Mouse (Mus musculus) heart, embryonic 13.5 days (tissue): ENCODE measurements at regions not wholly inside any gene's neighbourhood (a gene's known extent, or its start where the extent isn't known, plus 50 kb on each side); places are given as distances from the start of the nearest gene placed in this dataset.

Experiments used
- ATAC-seq: fragments of 200-750 bp; cut with Nextera tagmentation; 2 replicates; pipeline ENCODE4 v1.8.0; 2017; ENCODE audit warnings: moderate TSS enrichment; ENCODE audit not compliant: insufficient number of reproducible peaks, low FRiP score, low TSS enrichment; ENCODE audit errors: extremely low read depth
- H3K27ac ChIP-seq: fragments of 300-500 bp; sonication (generic); replicated peaks from 2 replicates; pipeline ENCODE4 v1.5.1; 2015; ENCODE audit warnings: moderate library complexity, mild to moderate bottlenecking, inconsistent platforms
- H3K27me3 ChIP-seq: fragments of 300-500 bp; sonication (generic); replicated peaks from 2 replicates; pipeline ENCODE4 v1.6.1; 2015; ENCODE audit warnings: mild to moderate bottlenecking, inconsistent platforms
- H3K36me3 ChIP-seq: fragments of 300-500 bp; sonication (generic); 2 replicates; pipeline ENCODE4 v1.6.1; 2015; ENCODE audit warnings: mild to moderate bottlenecking, inconsistent platforms
- H3K4me1 ChIP-seq: fragments of 300-500 bp; sonication (generic); 2 replicates; pipeline ENCODE4 v1.6.1; 2015; ENCODE audit warnings: inconsistent platforms
- H3K4me2 ChIP-seq: fragments of 300-500 bp; sonication (generic); 2 replicates; pipeline ENCODE4 v1.6.1; 2015; ENCODE audit warnings: inconsistent platforms, mild to moderate bottlenecking, moderate library complexity
- H3K4me3 ChIP-seq: fragments of 300-500 bp; sonication (generic); 2 replicates; pipeline ENCODE4 v1.5.1; 2015; ENCODE audit warnings: moderate library complexity, mild to moderate bottlenecking, inconsistent platforms
- H3K9ac ChIP-seq: fragments of 300-500 bp; sonication (generic); 2 replicates; pipeline ENCODE4 v1.6.1; 2015; ENCODE audit warnings: inconsistent platforms, mild to moderate bottlenecking, moderate library complexity
- H3K9me3 ChIP-seq: fragments of 300-500 bp; sonication (generic); 2 replicates; pipeline ENCODE4 v1.6.1; 2016; ENCODE audit warnings: inconsistent platforms
- WGBS: fragments of 180-500 bp; shearing (Covaris S2); methylation state at CpG from one replicate; pipeline ENCODE4 v1.1.7; 2015; ENCODE audit warnings: mixed read lengths; 5-methylcytosine and 5-hydroxymethylcytosine counted together

GRCm38 (mm10) chr12:16043466-16044214 is 226.9 kb upstream of the Trib2 start:
- 56% methylated on average over 8 of the region's 8 CpGs for WGBS
- Histone ChIP-seq H3K9me3 (no peaks in the 10 kb centered on the region), H3K36me3 (no peaks in the 10 kb centered on the region)

GRCm38 (mm10) chr12:16042362-16042761 is 225.6 kb upstream of the Trib2 start:
- Histone ChIP-seq H3K4me3 (no peak overlapping the region), H3K9ac (no peak overlapping the region), H3K27me3 (no peaks in the 10 kb centered on the region), H3K4me2 (no peak overlapping the region), H3K9me3 (no peaks in the 10 kb centered on the region), H3K27ac (no peak overlapping the region), H3K36me3 (no peaks in the 10 kb centered on the region), H3K4me1 (peaks cover 11% of the 10 kb centered on the region)
- no peak for ATAC-seq
- 66% methylated on average over 1 of the region's 1 CpGs for WGBS

More at GRCm38 (mm10) chr12:16043466-16044214, 226.9 kb upstream of the Trib2 start:
- peaks cover 11% of the 10 kb centered on the region for H3K4me1 ChIP-seq
- no peak overlapping the region for H3K4me3 ChIP-seq
- H3K9ac ChIP-seq = no peak overlapping the region
- H3K4me2 ChIP-seq = no peak overlapping the region
- no peak for ATAC-seq
- no peaks in the 10 kb centered on the region for H3K27me3 ChIP-seq
- H3K27ac ChIP-seq = no peak overlapping the region

DNA sequence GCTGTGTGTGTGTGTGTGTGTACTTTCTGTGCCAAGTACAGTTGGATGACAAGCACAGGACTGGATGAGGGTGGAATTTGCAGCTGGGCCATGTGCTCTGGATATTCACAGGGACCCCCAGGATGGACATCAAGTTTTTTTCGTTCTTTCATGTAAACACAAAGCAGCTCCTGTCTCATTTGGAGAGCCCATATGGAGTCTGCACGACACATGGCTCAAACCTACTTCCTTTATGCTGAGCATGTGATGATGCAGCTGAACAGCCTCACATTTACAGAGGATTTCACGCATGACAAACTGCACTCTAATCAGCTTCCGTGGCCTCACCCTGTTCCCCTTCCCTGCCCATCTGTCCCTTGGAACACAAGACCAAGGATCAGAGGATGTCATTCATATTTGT is 224.4 kb upstream of the Trib2 start:
- Histone ChIP-seq H3K4me2 (no peak overlapping the region), H3K36me3 (no peaks in the 10 kb centered on the region), H3K4me1 (peaks cover 4% of the 10 kb centered on the region), H3K27me3 (no peaks in the 10 kb centered on the region), H3K27ac (no peak overlapping the region), H3K4me3 (no peak overlapping the region), H3K9ac (no peak overlapping the region), H3K9me3 (no peaks in the 10 kb centered on the region)
- 70% methylated on average over 4 of the region's 4 CpGs for WGBS
- no peak for ATAC-seq

- no peak overlapping the region for H3K4me2 ChIP-seq
- no peaks in the 10 kb centered on the region for H3K4me1 ChIP-seq
- H3K36me3 ChIP-seq = no peaks in the 10 kb centered on the region
- no peaks in the 10 kb centered on the region for H3K9me3 ChIP-seq
- H3K4me3 ChIP-seq = no peak overlapping the region
- ATAC-seq = no peak
- 43% methylated on average over 2 of the region's 2 CpGs for WGBS
- no peak overlapping the region for H3K27ac ChIP-seq
- no peaks in the 10 kb centered on the region for H3K27me3 ChIP-seq
- no peak overlapping the region for H3K9ac ChIP-seq
These were observed 218.8 kb upstream of the Trib2 start for GRCm38 (mm10) chr12:16035551-16035950.

- no peaks in the 10 kb centered on the region for H3K9me3 ChIP-seq
- H3K4me1 ChIP-seq = no peaks in the 10 kb centered on the region
- no peak for ATAC-seq
- H3K27ac ChIP-seq = no peak overlapping the region
- no peak overlapping the region for H3K4me2 ChIP-seq
- H3K4me3 ChIP-seq = no peak overlapping the region
- no peak overlapping the region for H3K9ac ChIP-seq
- no peaks in the 10 kb centered on the region for H3K36me3 ChIP-seq
- H3K27me3 ChIP-seq = no peaks in the 10 kb centered on the region
These were observed 218.2 kb upstream of the Trib2 start for GRCm38 (mm10) chr12:16034691-16035515.

GRCm38 (mm10) chr12:16026654-16027053 is 209.9 kb upstream of the Trib2 start:
- Histone ChIP-seq H3K36me3 (no peaks in the 10 kb centered on the region), H3K4me3 (no peak overlapping the region), H3K27me3 (no peaks in the 10 kb centered on the region), H3K9ac (no peak overlapping the region), H3K4me2 (no peak overlapping the region), H3K27ac (no peak overlapping the region), H3K4me1 (peaks cover 6% of the 10 kb centered on the region), H3K9me3 (no peaks in the 10 kb centered on the region)
- 16% methylated on average over 1 of the region's 1 CpGs for WGBS
- no peak for ATAC-seq

- peaks cover 16% of the 10 kb centered on the region for H3K4me1 ChIP-seq
- no peak overlapping the region for H3K27ac ChIP-seq
- H3K27me3 ChIP-seq = no peaks in the 10 kb centered on the region
- H3K9me3 ChIP-seq = no peaks in the 10 kb centered on the region
- H3K4me3 ChIP-seq = no peak overlapping the region
- no peak overlapping the region for H3K9ac ChIP-seq
- WGBS = 80% methylated on average over 7 of the region's 7 CpGs
- H3K4me2 ChIP-seq = no peak overlapping the region
- H3K36me3 ChIP-seq = no peaks in the 10 kb centered on the region
- ATAC-seq = no peak
These were observed 206.6 kb upstream of the Trib2 start for GRCm38 (mm10) chr12:16023273-16023672.

GRCm38 (mm10) chr12:16021202-16021821 is 204.6 kb upstream of the Trib2 start:
- 7% methylated on average over 1 of the region's 1 CpGs for WGBS
- H3K27ac ChIP-seq = peak overlapping the region; percentile 55
- ATAC-seq = no peak
- no peak overlapping the region for H3K4me2 ChIP-seq
- no peaks in the 10 kb centered on the region for H3K9me3 ChIP-seq
- no peak overlapping the region for H3K4me3 ChIP-seq
- peaks cover 15% of the 10 kb centered on the region for H3K4me1 ChIP-seq
- H3K27me3 ChIP-seq = no peaks in the 10 kb centered on the region
- no peak overlapping the region for H3K9ac ChIP-seq
- H3K36me3 ChIP-seq = no peaks in the 10 kb centered on the region

DNA sequence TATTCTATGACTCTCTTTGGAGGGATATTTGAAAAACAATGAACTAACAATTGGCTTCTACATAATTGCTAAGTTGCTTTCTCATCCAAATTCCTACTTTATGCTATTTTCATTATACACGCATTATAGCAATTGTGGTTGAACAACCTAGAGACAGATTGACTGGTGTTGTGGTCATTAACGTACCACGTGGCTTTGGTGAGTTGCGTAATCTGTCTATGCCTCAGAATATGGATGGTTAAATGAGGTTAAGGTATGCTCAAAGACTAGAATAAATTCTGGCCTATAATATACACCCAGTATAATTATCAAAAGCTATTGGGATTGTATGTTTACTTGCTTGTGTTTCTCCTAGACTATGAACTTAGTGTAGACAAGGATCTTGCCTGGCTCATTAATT is 201.5 kb upstream of the Trib2 start:
- H3K9ac ChIP-seq = no peak overlapping the region
- no peak for ATAC-seq
- H3K27ac ChIP-seq = no peak overlapping the region
- WGBS = 93% methylated on average over 4 of the region's 4 CpGs
- H3K4me3 ChIP-seq = no peak overlapping the region
- H3K9me3 ChIP-seq = no peaks in the 10 kb centered on the region
- no peaks in the 10 kb centered on the region for H3K27me3 ChIP-seq
- H3K4me2 ChIP-seq = no peak overlapping the region
- H3K36me3 ChIP-seq = no peaks in the 10 kb centered on the region
- peaks cover 29% of the 10 kb centered on the region for H3K4me1 ChIP-seq

- peak overlapping the region; percentile 64; the same call in 1 of the 2 replicates for H3K27ac ChIP-seq
- ATAC-seq = no peak
- no peak overlapping the region for H3K9ac ChIP-seq
- peaks cover 25% of the 10 kb centered on the region for H3K4me1 ChIP-seq
- H3K27me3 ChIP-seq = no peaks in the 10 kb centered on the region
- no peaks in the 10 kb centered on the region for H3K36me3 ChIP-seq
- H3K4me2 ChIP-seq = no peak overlapping the region
- 17% methylated on average over 1 of the region's 1 CpGs for WGBS
- no peaks in the 10 kb centered on the region for H3K9me3 ChIP-seq
- no peak overlapping the region for H3K4me3 ChIP-seq
These were observed 199.9 kb upstream of the Trib2 start for GRCm38 (mm10) chr12:16016621-16017020.

DNA sequence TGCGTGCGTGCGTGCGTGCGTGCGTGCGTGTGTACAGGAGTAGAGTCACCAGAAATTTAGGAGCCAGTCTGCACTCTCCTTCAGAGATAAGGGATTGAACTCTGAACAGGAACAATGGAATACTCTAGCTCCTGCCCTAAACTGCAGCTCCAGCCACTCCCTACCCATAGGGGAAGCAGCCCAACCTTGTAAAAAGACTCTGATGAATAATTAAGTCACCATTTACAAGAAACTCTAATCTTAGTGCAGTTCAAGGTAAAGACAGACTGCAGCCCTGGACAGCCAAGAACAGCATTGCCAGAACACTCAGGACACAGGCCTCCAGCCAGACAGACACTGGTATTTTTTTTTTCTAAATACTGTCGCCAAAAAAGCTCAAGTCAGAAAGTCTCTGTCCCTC is 198.9 kb upstream of the Trib2 start:
- no peaks in the 10 kb centered on the region for H3K27me3 ChIP-seq
- H3K9me3 ChIP-seq = no peaks in the 10 kb centered on the region
- ATAC-seq = no peak
- H3K4me3 ChIP-seq = no peak overlapping the region
- H3K9ac ChIP-seq = no peak overlapping the region
- H3K4me2 ChIP-seq = no peak overlapping the region
- WGBS = 52% methylated on average over 2 of the region's 8 CpGs
- peak overlapping the region; percentile 51 for H3K27ac ChIP-seq
- peaks cover 16% of the 10 kb centered on the region for H3K4me1 ChIP-seq
- no peaks in the 10 kb centered on the region for H3K36me3 ChIP-seq
